Mouse (Mus musculus): ENCODE measurements around the gene Asb13. TPM values are rescaled to one million over a fixed set of nuclear protein-coding genes. Genes with fewer than 3 reads are reported as not detected.

The Asb13 gene
- polyA plus RNA-seq, 1 experiment from 2014 or later = 20.8 TPM

GRCm38 (mm10) chr13:3636797-3637196 is 3.0 kb downstream of the Asb13 start:
- no peak for ATAC-seq (replicated peaks)
- Histone ChIP-seq H3K36me3 (replicated peaks) (no peaks in the 10 kb centered on the region), H3K27me3 (replicated peaks) (no peaks in the 10 kb centered on the region), H3K9ac (no peak overlapping the region), H3K4me1 (peaks cover 2% of the 10 kb centered on the region; the same call in 1 of the 2 replicates), H3K9me3 (no peaks in the 10 kb centered on the region), H3K27ac (no peak overlapping the region), H3K4me2 (no peak overlapping the region), H3K4me3 (no peak overlapping the region)
- WGBS = 76% methylated on average over 11 of the region's 11 CpGs

GRCm38 (mm10) chr13:3642049-3642448 is 8.2 kb downstream of the Asb13 start:
- Histone ChIP-seq H3K9me3 (no peaks in the 10 kb centered on the region), H3K27me3 (replicated peaks) (no peaks in the 10 kb centered on the region), H3K4me3 (no peak overlapping the region), H3K4me1 (no peaks in the 10 kb centered on the region), H3K4me2 (no peak overlapping the region), H3K27ac (no peak overlapping the region), H3K36me3 (replicated peaks) (peaks cover 16% of the 10 kb centered on the region; the same call in 1 of the 2 replicates), H3K9ac (no peak overlapping the region)
- 75% methylated on average over 9 of the region's 9 CpGs for WGBS
- ATAC-seq (replicated peaks) = peak; percentile 43; the same call in 1 of the 2 replicates

- no peak for ATAC-seq (replicated peaks)
- no peak overlapping the region for H3K9ac ChIP-seq
- H3K4me1 ChIP-seq = no peaks in the 10 kb centered on the region
- no peak overlapping the region for H3K4me2 ChIP-seq
- H3K9me3 ChIP-seq = no peaks in the 10 kb centered on the region
- no peaks in the 10 kb centered on the region for H3K27me3 ChIP-seq (replicated peaks)
- WGBS = 94% methylated on average over 5 of the region's 5 CpGs
- no peak overlapping the region for H3K4me3 ChIP-seq
- no peak overlapping the region for H3K27ac ChIP-seq
- H3K36me3 ChIP-seq (replicated peaks) = peaks cover 16% of the 10 kb centered on the region; the same call in 1 of the 2 replicates
Measured at GRCm38 (mm10) chr13:3642538-3642937, 8.7 kb downstream of the Asb13 start.

GRCm38 (mm10) chr13:3644871-3645270 is 11.0 kb downstream of the Asb13 start:
- Histone ChIP-seq H3K27ac (no peak overlapping the region), H3K4me3 (no peak overlapping the region), H3K9me3 (no peaks in the 10 kb centered on the region), H3K9ac (no peak overlapping the region), H3K36me3 (replicated peaks) (peaks cover 16% of the 10 kb centered on the region; the same call in 1 of the 2 replicates), H3K4me1 (no peaks in the 10 kb centered on the region), H3K4me2 (no peak overlapping the region), H3K27me3 (replicated peaks) (no peaks in the 10 kb centered on the region)
- no peak for ATAC-seq (replicated peaks)
- 96% methylated on average over 5 of the region's 5 CpGs for WGBS

GRCm38 (mm10) chr13:3645919-3646318 is 12.1 kb downstream of the Asb13 start:
- H3K9ac ChIP-seq = no peak overlapping the region
- no peak overlapping the region for H3K27ac ChIP-seq
- H3K4me2 ChIP-seq = no peak overlapping the region
- no peaks in the 10 kb centered on the region for H3K27me3 ChIP-seq (replicated peaks)
- no peak for ATAC-seq (replicated peaks)
- no peaks in the 10 kb centered on the region for H3K4me1 ChIP-seq
- H3K36me3 ChIP-seq (replicated peaks) = peaks cover 22% of the 10 kb centered on the region; the same call in 1 of the 2 replicates
- H3K4me3 ChIP-seq = no peak overlapping the region
- 85% methylated on average over 3 of the region's 3 CpGs for WGBS
- H3K9me3 ChIP-seq = no peaks in the 10 kb centered on the region

GRCm38 (mm10) chr13:3646566-3646965 is 12.7 kb downstream of the Asb13 start:
- Histone ChIP-seq H3K4me3 (no peak overlapping the region), H3K9ac (no peak overlapping the region), H3K27ac (no peak overlapping the region), H3K36me3 (replicated peaks) (peaks cover 22% of the 10 kb centered on the region; the same call in 1 of the 2 replicates), H3K9me3 (no peaks in the 10 kb centered on the region), H3K27me3 (replicated peaks) (no peaks in the 10 kb centered on the region), H3K4me2 (no peak overlapping the region), H3K4me1 (no peaks in the 10 kb centered on the region)
- no peak for ATAC-seq (replicated peaks)
- 83% methylated on average over 7 of the region's 7 CpGs for WGBS

- no peak overlapping the region for H3K4me3 ChIP-seq
- no peak for ATAC-seq (replicated peaks)
- no peak overlapping the region for H3K27ac ChIP-seq
- H3K27me3 ChIP-seq (replicated peaks) = no peaks in the 10 kb centered on the region
- H3K36me3 ChIP-seq (replicated peaks) = peaks cover 24% of the 10 kb centered on the region; the same call in 1 of the 2 replicates
- WGBS = 97% methylated on average over 4 of the region's 4 CpGs
- no peak overlapping the region for H3K9ac ChIP-seq
- H3K4me2 ChIP-seq = no peak overlapping the region
- no peaks in the 10 kb centered on the region for H3K4me1 ChIP-seq
- H3K9me3 ChIP-seq = no peaks in the 10 kb centered on the region
Measured at GRCm38 (mm10) chr13:3650569-3650968, 16.7 kb downstream of the Asb13 start.

GRCm38 (mm10) chr13:3654432-3654831 is 20.6 kb downstream of the Asb13 start:
- Histone ChIP-seq H3K4me3 (no peak overlapping the region), H3K27ac (no peak overlapping the region), H3K4me2 (no peak overlapping the region), H3K27me3 (replicated peaks) (no peaks in the 10 kb centered on the region), H3K9me3 (no peaks in the 10 kb centered on the region), H3K4me1 (no peaks in the 10 kb centered on the region), H3K9ac (no peak overlapping the region), H3K36me3 (replicated peaks) (peaks cover 12% of the 10 kb centered on the region; the same call in 1 of the 2 replicates)
- 81% methylated on average over 2 of the region's 2 CpGs for WGBS
- ATAC-seq (replicated peaks) = no peak

GRCm38 (mm10) chr13:3659163-3660160 is 25.6 kb downstream of the Asb13 start:
- H3K9ac ChIP-seq = no peak overlapping the region
- ATAC-seq (replicated peaks) = no peak
- no peaks in the 10 kb centered on the region for H3K4me1 ChIP-seq
- H3K27me3 ChIP-seq (replicated peaks) = no peaks in the 10 kb centered on the region
- H3K36me3 ChIP-seq (replicated peaks) = no peaks in the 10 kb centered on the region
- no peaks in the 10 kb centered on the region for H3K9me3 ChIP-seq
- H3K4me3 ChIP-seq = no peak overlapping the region
- no peak overlapping the region for H3K27ac ChIP-seq
- 78% methylated on average over 16 of the region's 16 CpGs for WGBS
- no peak overlapping the region for H3K4me2 ChIP-seq

- Histone ChIP-seq H3K27ac (no peak overlapping the region), H3K9ac (no peak overlapping the region), H3K36me3 (replicated peaks) (no peaks in the 10 kb centered on the region), H3K4me2 (no peak overlapping the region), H3K27me3 (replicated peaks) (no peaks in the 10 kb centered on the region), H3K4me3 (no peak overlapping the region), H3K9me3 (no peaks in the 10 kb centered on the region), H3K4me1 (no peaks in the 10 kb centered on the region)
- no peak for ATAC-seq (replicated peaks)
- 75% methylated on average over 3 of the region's 3 CpGs for WGBS
Measured at GRCm38 (mm10) chr13:3664241-3664640, 30.4 kb downstream of the Asb13 start.

GRCm38 (mm10) chr13:3665308-3665723 is 31.5 kb downstream of the Asb13 start:
- H3K27ac ChIP-seq = no peak overlapping the region
- no peaks in the 10 kb centered on the region for H3K9me3 ChIP-seq
- peak overlapping the region; percentile 47 for H3K4me2 ChIP-seq
- H3K9ac ChIP-seq = no peak overlapping the region
- H3K36me3 ChIP-seq (replicated peaks) = no peaks in the 10 kb centered on the region
- no peak overlapping the region for H3K4me3 ChIP-seq
- no peaks in the 10 kb centered on the region for H3K4me1 ChIP-seq
- peak; percentile 84 for ATAC-seq (replicated peaks)
- 12% methylated on average over 5 of the region's 5 CpGs for WGBS
- H3K27me3 ChIP-seq (replicated peaks) = no peaks in the 10 kb centered on the region

GRCm38 (mm10) chr13:3667288-3667873 is 33.5 kb downstream of the Asb13 start:
- no peak for ATAC-seq (replicated peaks)
- Histone ChIP-seq H3K4me3 (no peak overlapping the region), H3K36me3 (replicated peaks) (no peaks in the 10 kb centered on the region), H3K4me1 (no peaks in the 10 kb centered on the region), H3K27me3 (replicated peaks) (no peaks in the 10 kb centered on the region), H3K9me3 (no peaks in the 10 kb centered on the region), H3K9ac (no peak overlapping the region), H3K4me2 (no peak overlapping the region), H3K27ac (no peak overlapping the region)
- 87% methylated on average over 5 of the region's 5 CpGs for WGBS
